Mouse (Mus musculus) liver, embryonic 14.5 days (tissue): ENCODE measurements around the gene Napsa. TPM values are rescaled to one million over a fixed set of nuclear protein-coding genes. Genes with fewer than 3 reads are reported as not detected.

Experiments
- ATAC-seq: fragments of 200-750 bp; cut with Nextera tagmentation; 2 replicates; pipeline ENCODE4 v1.8.0; 2017; ENCODE audit warnings: moderate number of reproducible peaks, mild to moderate bottlenecking, moderate library complexity; ENCODE audit not compliant: insufficient read depth
- DNase-seq, 3 experiments: peaks; one replicate each; pipeline ENCODE4 v3.0.0-alpha.2; 2012 to 2013; ENCODE audit warnings: low read depth in 3 of 3, low spot score in 3 of 3
- H3K27ac ChIP-seq: fragments of 300-500 bp; sonication (generic); 2 replicates; pipeline ENCODE4 v1.5.1; 2014; ENCODE audit warnings: moderate library complexity, mild to moderate bottlenecking, control low read depth, inconsistent platforms
- H3K27me3 ChIP-seq: fragments of 300-500 bp; sonication (generic); 2 replicates; pipeline ENCODE4 v1.6.1; 2014; ENCODE audit warnings: mild to moderate bottlenecking, low read length, moderate library complexity; ENCODE audit not compliant: control insufficient read depth, insufficient read depth
- H3K36me3 ChIP-seq: fragments of 300-500 bp; sonication (generic); replicated peaks from 2 replicates; pipeline ENCODE4 v1.6.1; 2014; ENCODE audit warnings: low read depth; ENCODE audit not compliant: control insufficient read depth, insufficient read depth
- H3K4me1 ChIP-seq, 2 experiments: fragments of 200-500 bp in 1 of 2; fragments of 300-500 bp in 1 of 2; sonication (generic) in 1 of 2; replicated peaks; 2 replicates each; pipeline ENCODE4 v1.6.1; 2012 to 2014; ENCODE audit warnings: antibody characterized with exemption in 1 of 2, inconsistent platforms in 1 of 2, low read length in 1 of 2; ENCODE audit not compliant: control insufficient read depth in 2 of 2, insufficient read depth in 2 of 2
- H3K4me2 ChIP-seq: fragments of 300-500 bp; sonication (generic); 2 replicates; pipeline ENCODE4 v1.6.1; 2014; ENCODE audit warnings: low read depth, mild to moderate bottlenecking, control low read depth, moderate library complexity
- H3K4me3 ChIP-seq, 2 experiments: fragments of 200-500 bp in 1 of 2; fragments of 300-500 bp in 1 of 2; sonication (generic) in 1 of 2; 2 replicates each; pipeline ENCODE4 v1.5.1; 2012 to 2014; ENCODE audit warnings: low read depth in 2 of 2, low read length in 2 of 2, mild to moderate bottlenecking in 2 of 2, control low read depth in 1 of 2, inconsistent platforms in 1 of 2, moderate library complexity in 1 of 2; ENCODE audit not compliant: insufficient read depth in 1 of 2
- H3K9ac ChIP-seq: fragments of 300-500 bp; sonication (generic); replicated peaks from 2 replicates; pipeline ENCODE4 v1.6.1; 2014; ENCODE audit warnings: mild to moderate bottlenecking, control low read depth, moderate library complexity
- H3K9me3 ChIP-seq: fragments of 300-500 bp; sonication (generic); 2 replicates; pipeline ENCODE4 v1.6.1; 2016; ENCODE audit warnings: low read length, mixed read lengths; ENCODE audit not compliant: control insufficient read depth
- CTCF ChIP-seq: IDR thresholded peaks from 2 replicates; pipeline ENCODE4 v1.5.1; 2016; ENCODE audit warnings: antibody characterized with exemption, low read depth, control low read depth
- EP300 ChIP-seq: IDR thresholded peaks from 2 replicates; pipeline ENCODE4 v1.6.1; 2016; ENCODE audit warnings: antibody characterized with exemption, low read depth
- WGBS: fragments of 180-500 bp; shearing (Covaris S2); extraction: QIAGEN DNeasy Blood & Tissue Kit; methylation state at CpG from one replicate; pipeline ENCODE4 v1.1.7; 2014; ENCODE audit not compliant: insufficient replicate concordance; 5-methylcytosine and 5-hydroxymethylcytosine counted together
- polyA plus RNA-seq, 2 experiments: library from polyadenylated mRNA; depleted of rRNA in 1 of 2; stranded (reverse) in 1 of 2; unstranded in 1 of 2; fragments of >200 nt; fragmentation: Nextera tagmentation in 1 of 2; extraction: Ambion mirVana in 1 of 2; gene quantifications; 2 replicates each; pipeline versions ENCODE4 v1.2.1 to v1.2.3; 2012 to 2014

Gene Napsa
- polyA plus RNA-seq, 2 experiments: 5.8 to 8.6 TPM

- H3K27ac ChIP-seq: no peak within 1 kb of the TSS
- H3K9me3 ChIP-seq: no peaks in the 10 kb centered on the region
- H3K4me3 ChIP-seq: no peak within 1 kb of the TSS
- ATAC-seq: no peak
- WGBS: 72% methylated on average over 4 of the region's 4 CpGs
- peaks cover 33% of the 10 kb centered on the region for H3K36me3 ChIP-seq
- no peak within 1 kb of the TSS for H3K4me2 ChIP-seq
- H3K4me1 ChIP-seq: peaks cover 2 to 6% of the 10 kb centered on the region in 2 experiments; a peak in 2 of 4 replicates
- TF ChIP-seq CTCF (no peak), EP300 (no peak)
- DNase-seq: no peak
- H3K9ac ChIP-seq: no peak within 1 kb of the TSS
- no peaks in the 10 kb centered on the region; the same call in 1 of the 2 replicates for H3K27me3 ChIP-seq
Measured at GRCm38 (mm10) chr7:44531946-44532732, 40.0 kb upstream of the Napsa start, which contains the start of gene Spib. Spib (minus strand) TSS chr7:44532071.

GRCm38 (mm10) chr7:44532918-44533745, 39.0 kb upstream of the Napsa start:
- peaks cover 0 to 3% of the 10 kb centered on the region in 2 experiments; a peak in 1 of 4 replicates for H3K4me1 ChIP-seq
- H3K27ac ChIP-seq: no peak overlapping the region
- H3K27me3 ChIP-seq: no peaks in the 10 kb centered on the region; the same call in 1 of the 2 replicates
- TF ChIP-seq EP300: no peak
- TF ChIP-seq CTCF: no peak
- H3K4me2 ChIP-seq: no peak overlapping the region
- H3K9me3 ChIP-seq: no peaks in the 10 kb centered on the region
- WGBS: 79% methylated on average over 29 of the region's 29 CpGs
- H3K9ac ChIP-seq: no peak overlapping the region
- H3K36me3 ChIP-seq: peaks cover 42% of the 10 kb centered on the region
- H3K4me3 ChIP-seq: no peak overlapping the region
- ATAC-seq (no peak), DNase-seq (no peak)

GRCm38 (mm10) chr7:44533746-44534045, 38.5 kb upstream of the Napsa start:
- Histone ChIP-seq H3K9me3 (no peaks in the 10 kb centered on the region), H3K9ac (no peak overlapping the region), H3K4me1 (no peaks in the 10 kb centered on the region), H3K4me3 (no peak overlapping the region), H3K27me3 (no peaks in the 10 kb centered on the region), H3K27ac (no peak overlapping the region), H3K4me2 (no peak overlapping the region), H3K36me3 (peaks cover 46% of the 10 kb centered on the region)
- DNase-seq (no peak), ATAC-seq (no peak)
- 84% methylated on average over 12 of the region's 12 CpGs for WGBS
- TF ChIP-seq EP300 (no peak), CTCF (no peak)

- H3K27ac ChIP-seq: no peak overlapping the region
- no peaks in the 10 kb centered on the region for H3K4me1 ChIP-seq
- DNase-seq (no peak), ATAC-seq (no peak)
- H3K4me2 ChIP-seq: no peak overlapping the region
- no peaks in the 10 kb centered on the region for H3K9me3 ChIP-seq
- no peak for TF ChIP-seq CTCF
- no peak for TF ChIP-seq EP300
- peaks cover 51% of the 10 kb centered on the region for H3K36me3 ChIP-seq
- no peak overlapping the region for H3K9ac ChIP-seq
- H3K4me3 ChIP-seq: no peak overlapping the region
- WGBS: 78% methylated on average over 13 of the region's 13 CpGs
- H3K27me3 ChIP-seq: no peaks in the 10 kb centered on the region
Measured at GRCm38 (mm10) chr7:44534242-44534641, 37.9 kb upstream of the Napsa start.
